Mouse (Mus musculus): ENCODE results near the gene Eif4g3. TPM values are rescaled to one million over a fixed set of nuclear protein-coding genes. Genes with fewer than 3 reads are reported as not detected.
"Not testable (repeated sequence)": the region's sequence is repeated elsewhere in the genome, so short reads cannot be mapped to it uniquely, and the experiment has no call there.

Gene Eif4g3
- total RNA-seq, 2 experiments from 2014 or later: 179 to 187 TPM

GRCm38 (mm10) chr4:138046371-138046770, 53.5 kb downstream of the Eif4g3 start:
- DNase-seq (ENCODE audit: extremely low spot score in 1 of 2, low spot score in 2 of 2): no peak
- no peak for TF ChIP-seq CTCF (IDR thresholded peaks at IDR 0.05)
- Histone ChIP-seq H3K27ac (no peak overlapping the region), H3K4me3 (no peak overlapping the region)
- intact Hi-C loops (cut with DNase I): no loop called here

DNA sequence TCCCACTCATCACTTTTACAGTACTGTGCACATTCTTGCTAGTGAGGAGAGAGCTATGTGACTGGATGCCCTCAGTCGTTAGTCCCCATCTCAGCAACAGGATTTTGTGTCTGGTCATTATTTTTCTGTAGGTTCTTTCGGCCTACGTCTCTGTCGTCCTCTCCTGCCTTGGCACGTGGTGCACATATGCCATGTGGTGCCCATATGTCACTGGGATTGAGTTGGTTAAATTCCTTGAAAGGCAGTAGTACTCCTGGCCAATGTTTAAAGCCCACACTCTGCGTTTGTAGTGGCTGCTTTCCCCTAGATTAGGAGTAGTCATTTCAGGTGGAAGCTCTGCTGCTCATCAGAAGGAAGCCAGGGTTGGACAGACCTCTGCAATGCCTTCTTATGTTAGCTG, 56.7 kb downstream of the Eif4g3 start:
- DNase-seq (ENCODE audit: extremely low spot score in 1 of 2, low spot score in 2 of 2): no peak
- H3K4me3 ChIP-seq: no peak overlapping the region
- no peak overlapping the region for H3K27ac ChIP-seq
- no peak for TF ChIP-seq CTCF (IDR thresholded peaks at IDR 0.05)
- intact Hi-C loops (cut with DNase I): no loop called here

DNA sequence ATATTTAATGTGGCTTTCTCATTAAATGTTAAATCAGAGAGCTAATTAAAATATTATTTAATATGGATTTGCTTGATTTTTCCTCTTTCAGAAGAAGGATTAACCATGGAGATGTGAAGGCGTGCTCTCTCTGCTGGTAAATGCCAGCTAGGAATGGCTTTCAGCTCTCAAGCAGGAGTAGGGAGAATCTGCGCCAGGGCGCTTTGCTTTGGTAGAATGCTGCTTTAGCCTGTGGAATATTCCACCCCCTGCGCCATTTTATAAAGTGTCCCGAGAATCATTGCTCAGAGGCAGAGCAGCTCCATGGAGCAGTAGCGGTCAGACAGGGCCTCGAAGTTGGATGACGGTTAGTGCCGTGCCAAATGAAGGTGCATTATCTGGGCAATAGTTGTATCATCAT, 58.7 kb downstream of the Eif4g3 start:
- no peak for TF ChIP-seq CTCF (IDR thresholded peaks at IDR 0.05)
- H3K4me3 ChIP-seq: no peak overlapping the region
- no peak overlapping the region; the same call in 1 of the 2 replicates for H3K27ac ChIP-seq
- intact Hi-C loops (cut with DNase I): no loop called here
- no peak for DNase-seq (ENCODE audit: extremely low spot score in 1 of 2, low spot score in 2 of 2)

GRCm38 (mm10) chr4:138056658-138057057, 63.8 kb downstream of the Eif4g3 start:
- intact Hi-C loops (cut with DNase I): no loop called here
- TF ChIP-seq CTCF (IDR thresholded peaks at IDR 0.05): no peak
- peak overlapping the region; percentile 24; the same call in 1 of the 2 replicates for H3K27ac ChIP-seq
- no peak overlapping the region for H3K4me3 ChIP-seq
- no peak for DNase-seq (ENCODE audit: extremely low spot score in 1 of 2, low spot score in 2 of 2)

GRCm38 (mm10) chr4:138057196-138057754, 64.5 kb downstream of the Eif4g3 start:
- intact Hi-C loops (cut with DNase I); H3K27ac ChIP-seq: not testable (repeated sequence)

GRCm38 (mm10) chr4:138061161-138061560, 68.3 kb downstream of the Eif4g3 start:
- no peak overlapping the region for H3K4me3 ChIP-seq
- H3K27ac ChIP-seq: no peak overlapping the region
- TF ChIP-seq CTCF (IDR thresholded peaks at IDR 0.05): no peak
- intact Hi-C loops (cut with DNase I): no loop called here
- DNase-seq (ENCODE audit: extremely low spot score in 1 of 2, low spot score in 2 of 2): no peak

More at GRCm38 (mm10) chr4:138057196-138057754, 64.5 kb downstream of the Eif4g3 start:
- not testable (repeated sequence) for DNase-seq (ENCODE audit: extremely low spot score in 1 of 2, low spot score in 2 of 2); H3K4me3 ChIP-seq

DNA sequence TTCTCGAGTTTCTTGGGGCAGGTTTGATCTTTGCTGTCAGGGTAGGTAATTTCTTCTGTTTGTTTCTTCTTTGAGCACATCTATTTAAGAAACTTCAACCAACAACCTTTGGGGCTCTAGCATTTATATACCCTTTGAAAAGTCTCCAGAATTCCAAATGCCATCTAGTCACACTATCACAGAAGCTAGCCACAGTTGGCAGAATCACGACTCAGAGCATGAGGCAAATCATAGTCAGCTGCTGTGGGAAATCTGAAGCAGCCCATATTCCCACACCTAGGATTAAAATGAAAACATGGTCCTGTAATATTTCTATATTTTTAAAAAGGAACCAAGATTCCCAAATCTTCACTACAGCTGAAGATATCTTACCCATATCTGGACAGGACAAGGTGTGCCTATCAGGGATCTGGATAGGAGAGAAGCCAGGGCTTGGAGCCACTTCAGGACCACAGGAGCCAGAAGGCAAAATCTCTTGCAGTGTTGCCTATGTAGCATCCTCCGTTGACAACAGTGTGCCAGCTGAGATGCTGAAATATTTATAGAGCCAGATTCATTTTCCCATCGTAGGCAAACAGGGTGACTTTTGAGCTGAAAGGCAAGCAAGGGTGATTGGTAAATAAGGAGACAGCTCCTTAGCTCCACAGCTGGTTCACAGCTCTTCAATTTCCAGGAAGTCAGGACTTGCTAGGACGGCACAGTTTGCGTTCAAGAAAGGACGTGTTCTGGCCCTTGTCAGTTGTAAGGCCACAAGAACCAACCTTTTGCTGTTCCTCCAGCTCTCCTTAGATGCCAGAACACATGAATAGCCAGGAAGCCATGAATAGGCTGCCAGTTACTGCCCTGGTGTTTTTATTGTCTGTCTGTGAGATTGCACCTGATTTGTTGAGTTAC, 70.8 kb downstream of the Eif4g3 start:
- no peak for DNase-seq (ENCODE audit: extremely low spot score in 1 of 2, low spot score in 2 of 2)
- TF ChIP-seq CTCF (IDR thresholded peaks at IDR 0.05): no peak
- Histone ChIP-seq H3K27ac (peak overlapping the region; percentile 82), H3K4me3 (no peak overlapping the region)
- intact Hi-C loops (cut with DNase I): no loop called here

GRCm38 (mm10) chr4:138064882-138065592, 72.2 kb downstream of the Eif4g3 start:
- no peak for TF ChIP-seq CTCF (IDR thresholded peaks at IDR 0.05)
- intact Hi-C loops (cut with DNase I): no loop called here
- Histone ChIP-seq H3K4me3 (no peak overlapping the region), H3K27ac (peak overlapping the region; percentile 40)
- DNase-seq (ENCODE audit: extremely low spot score in 1 of 2, low spot score in 2 of 2): no peak

GRCm38 (mm10) chr4:138065593-138066169, 72.9 kb downstream of the Eif4g3 start:
- TF ChIP-seq CTCF (IDR thresholded peaks at IDR 0.05): no peak
- no peak for DNase-seq (ENCODE audit: extremely low spot score in 1 of 2, low spot score in 2 of 2)
- H3K27ac ChIP-seq: peak overlapping the region; percentile 2
- intact Hi-C loops (cut with DNase I): no loop called here
- no peak overlapping the region for H3K4me3 ChIP-seq

- no peak for DNase-seq (ENCODE audit: extremely low spot score in 1 of 2, low spot score in 2 of 2)
- Histone ChIP-seq H3K27ac (peak overlapping the region; percentile 50; the same call in 1 of the 2 replicates), H3K4me3 (no peak overlapping the region)
- intact Hi-C loops (cut with DNase I): no loop called here
- TF ChIP-seq CTCF (IDR thresholded peaks at IDR 0.05): no peak
Measured at GRCm38 (mm10) chr4:138066421-138066820, 73.6 kb downstream of the Eif4g3 start.

- no peak for TF ChIP-seq CTCF (IDR thresholded peaks at IDR 0.05)
- Histone ChIP-seq H3K4me3 (no peak overlapping the region), H3K27ac (peak overlapping the region; percentile 79)
- DNase-seq (ENCODE audit: extremely low spot score in 1 of 2, low spot score in 2 of 2): no peak
- intact Hi-C loops (cut with DNase I): no loop called here
Measured at GRCm38 (mm10) chr4:138067858-138068257, 75.0 kb downstream of the Eif4g3 start.

- Histone ChIP-seq H3K4me3 (no peak overlapping the region), H3K27ac (peak overlapping the region; percentile 84)
- peak; percentile 53 to 69 for DNase-seq (ENCODE audit: extremely low spot score in 1 of 2, low spot score in 2 of 2)
- intact Hi-C loops (cut with DNase I): no loop called here
- no peak for TF ChIP-seq CTCF (IDR thresholded peaks at IDR 0.05)
Measured at GRCm38 (mm10) chr4:138068598-138068997, 75.8 kb downstream of the Eif4g3 start.

Measured in left cerebral cortex, adult 2 months (tissue).